Mouse (Mus musculus) MN1 (cell line): ENCODE results near the gene Gm7929.
"Not testable (repeated sequence)": the region's sequence is repeated elsewhere in the genome, so short reads cannot be mapped to it uniquely, and the experiment has no call there.

ENCODE experiments used
- DNase-seq: peaks from one replicate; pipeline ENCODE4 v3.0.0-alpha.2; 2016; ENCODE audit warnings: low spot score

The Gm7929 gene

GRCm38 (mm10) chr14:41750514-41750913 lies at the start of gene Gm7929:
TSS of gene Gm7929 (minus strand) at chr14:41750614.
- DNase-seq = not testable (repeated sequence)

DNA sequence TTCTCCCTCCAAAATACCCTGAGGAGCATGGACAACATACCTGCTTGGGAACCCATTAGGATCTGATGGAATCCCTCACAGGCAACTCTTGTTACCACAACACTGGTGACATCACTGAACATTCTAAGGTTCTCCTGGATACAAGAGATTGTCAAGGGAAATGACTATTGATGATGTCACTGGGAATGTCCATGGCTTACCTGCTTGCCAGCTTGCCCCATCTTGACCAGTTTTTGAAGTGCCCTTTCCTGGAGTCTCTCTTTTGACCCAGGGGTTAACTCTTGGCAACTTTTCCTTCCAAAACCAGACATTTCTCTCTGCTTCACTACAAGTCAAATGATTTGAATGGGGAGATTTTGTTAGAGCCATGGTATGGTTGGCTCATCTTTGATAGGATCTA lies 21.9 kb upstream of the Gm7929 start, which contains the start of gene Gm47189:
Gene Gm47189 (minus strand): TSS at position 101 of the 400 bp plus-strand sequence.
- not testable (repeated sequence) for DNase-seq

GRCm38 (mm10) chr14:41755931-41756330 lies 5.5 kb upstream of the Gm7929 start:
- not testable (repeated sequence) for DNase-seq

GRCm38 (mm10) chr14:41723437-41723836 lies 27.0 kb downstream of the Gm7929 start:
- DNase-seq = not testable (repeated sequence)

GRCm38 (mm10) chr14:41717180-41717579 lies 33.2 kb downstream of the Gm7929 start:
- DNase-seq = not testable (repeated sequence)

- DNase-seq = not testable (repeated sequence)
These were observed 48.6 kb downstream of the Gm7929 start, which contains the start of gene Gm8068 for GRCm38 (mm10) chr14:41701785-41702184. TSS of gene Gm8068 (minus strand) at chr14:41701885.
